Mouse (Mus musculus) CD8-positive naive resting alpha-beta T cell, adult 57 days (primary cell): ENCODE measurements around the gene Gm9. TPM values are rescaled to one million over a fixed set of nuclear protein-coding genes. Genes with fewer than 3 reads are reported as not detected.

Experiments
- total RNA-seq: library from RNA; stranded (reverse); gene quantifications from one replicate; pipeline ENCODE4 v1.2.4, GENCODE M21; 2023

The Gm9 gene
- total RNA-seq, result not detected

DNA sequence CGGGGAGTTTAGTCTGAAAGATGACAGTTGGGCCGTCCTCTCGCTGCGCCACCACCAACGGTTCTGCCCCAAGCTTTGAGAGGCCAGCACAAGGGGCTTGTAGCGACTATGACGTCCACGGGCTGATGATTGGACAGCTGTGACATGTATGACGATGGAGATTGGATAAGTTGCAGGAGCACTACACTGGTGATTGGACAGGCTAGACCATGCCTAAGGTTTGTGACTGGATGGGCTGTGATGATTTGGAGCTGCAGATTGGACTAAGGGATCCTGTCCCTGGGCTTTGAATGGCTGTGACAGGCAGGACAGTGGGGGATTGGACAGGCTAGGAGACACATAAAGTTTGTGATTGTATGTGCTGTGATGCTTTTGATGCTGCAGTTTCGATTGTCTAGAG lies at the start of gene Gm9:
TSS of gene Gm9 (minus strand) at position 101 of the 400 bp plus-strand sequence.

DNA sequence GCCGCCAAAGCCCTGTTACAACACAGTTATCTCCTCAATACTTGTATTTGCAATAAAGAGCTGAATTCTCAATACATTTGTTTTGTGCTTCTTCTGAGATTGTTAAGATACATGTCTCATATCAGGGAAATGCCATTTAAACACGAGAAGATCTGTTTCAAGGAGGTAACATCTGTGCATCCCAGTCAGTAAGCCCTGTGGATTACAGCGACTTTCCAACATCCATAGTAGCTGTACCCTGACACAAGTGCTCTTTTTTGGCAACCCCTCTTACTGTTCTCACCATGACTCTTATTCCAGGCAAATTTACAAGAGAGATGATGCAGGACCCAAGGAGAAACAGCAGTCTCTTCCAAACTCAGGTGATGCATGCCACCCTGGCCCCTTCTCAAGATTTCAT lies 38.8 kb upstream of the Gm9 start, which contains the start of gene Rhox3a:
TSS of gene Rhox3a (plus strand) at position 301 of the 400 bp plus-strand sequence.

DNA sequence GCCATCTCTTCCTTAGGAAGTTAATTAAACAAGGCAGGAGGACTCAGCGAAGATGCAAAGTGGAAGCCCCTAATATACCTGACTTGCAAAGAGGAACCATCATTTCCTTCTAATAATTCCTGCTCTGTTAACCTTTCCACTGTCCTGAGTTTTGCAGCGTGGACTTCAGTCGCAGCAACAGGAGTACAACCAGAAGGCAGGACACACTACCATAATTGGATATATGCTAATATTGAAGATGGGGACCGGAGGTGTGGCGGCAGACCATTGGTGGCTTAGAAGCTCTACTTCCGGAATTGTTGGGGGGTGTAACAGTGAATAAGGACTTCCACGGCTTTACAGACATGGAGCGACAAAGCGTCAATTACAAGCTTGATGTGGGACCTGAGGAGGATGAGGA lies 33.8 kb upstream of the Gm9 start, which contains the start of gene Rhox2a:
TSS of gene Rhox2a (plus strand) at position 301 of the 400 bp plus-strand sequence.

DNA sequence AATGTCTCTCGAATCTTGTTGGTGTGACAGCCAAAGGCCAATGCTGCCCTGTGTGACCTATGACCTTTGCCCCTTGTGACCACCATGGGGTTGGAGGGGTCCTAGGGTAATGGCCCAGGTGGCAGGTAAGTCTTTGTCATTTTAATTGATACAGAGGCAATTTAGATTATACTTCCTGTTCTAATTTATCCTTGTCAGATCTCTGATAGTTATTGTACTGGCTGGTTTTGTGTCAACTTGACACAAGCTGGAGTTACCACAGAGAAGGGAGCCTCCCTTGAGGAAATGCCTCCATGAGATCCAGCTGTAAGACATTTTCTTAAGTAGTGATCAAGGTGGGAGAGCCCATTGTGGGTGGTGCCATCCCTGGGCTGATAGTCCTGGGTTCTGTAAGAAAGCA lies 11.3 kb upstream of the Gm9 start, which contains the start of gene Rhox1:
TSS of gene Rhox1 (minus strand) at position 101 of the 400 bp plus-strand sequence.

DNA sequence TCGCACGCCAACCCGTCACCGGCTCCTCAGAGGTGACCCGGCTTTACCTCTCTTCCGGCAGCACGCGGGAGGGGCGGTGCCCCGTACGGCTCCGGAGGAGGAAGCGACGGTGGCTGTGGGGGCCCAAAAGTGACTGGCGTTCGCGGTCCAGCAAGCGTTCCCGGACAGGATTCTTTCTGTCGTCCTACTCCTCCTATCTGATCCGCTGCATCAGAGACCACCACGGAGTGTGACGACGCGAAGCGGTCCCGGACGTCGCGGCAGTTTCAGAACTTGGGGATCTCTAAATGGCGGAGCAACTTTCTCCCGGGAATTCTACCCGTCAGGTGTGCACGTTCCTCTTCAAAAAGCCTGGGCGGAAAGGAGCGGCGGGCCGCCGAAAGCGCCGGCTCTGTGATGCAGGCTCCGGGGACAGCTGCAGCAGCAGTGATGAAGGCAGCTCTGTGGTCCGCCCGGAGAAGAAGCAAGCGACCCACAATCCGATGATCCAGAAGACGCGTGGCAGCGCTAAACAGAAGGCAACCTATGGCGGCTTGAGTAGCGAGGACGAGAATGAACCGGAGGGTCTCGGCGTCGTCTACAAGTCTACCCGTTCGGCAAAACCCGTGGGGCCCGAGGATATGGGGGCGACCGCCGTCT lies 19.6 kb downstream of the Gm9 start, which contains the start of the genes Ndufa1 and Rnf113a1:
TSS of gene Ndufa1 (minus strand) at position 59 of the 639 bp plus-strand sequence.
TSS of gene Rnf113a1 (plus strand) at position 141 of the 639 bp plus-strand sequence.

DNA sequence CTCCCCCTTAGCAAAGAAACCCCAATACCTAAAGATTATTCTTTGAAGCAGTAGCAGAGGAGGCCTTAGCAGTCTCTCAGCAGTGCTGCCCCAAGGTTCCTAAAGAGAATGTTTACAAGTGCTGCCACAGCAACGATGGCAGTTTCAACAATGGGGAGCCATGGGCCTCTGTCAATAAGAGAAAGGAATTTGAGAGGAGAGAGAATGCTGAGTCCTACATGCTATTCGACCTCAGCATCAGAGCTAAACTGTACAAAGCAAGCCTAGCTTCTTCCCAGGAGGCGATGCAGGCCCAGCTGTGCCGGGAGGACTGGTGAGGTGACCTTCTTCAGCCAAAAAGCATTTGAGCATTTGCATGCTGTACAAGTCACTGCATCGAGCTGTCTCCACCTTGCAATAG lies 42.1 kb downstream of the Gm9 start, which contains the start of gene Akap14:
TSS of gene Akap14 (minus strand) at position 101 of the 400 bp plus-strand sequence.

Other genes with a start within 250 kb of the Gm9 start
- gene Sept6, start 219.2 kb downstream of the Gm9 start, total RNA-seq, result 164 TPM
- gene Sowahd, start 162.2 kb downstream of the Gm9 start, total RNA-seq, result not detected
- 1,709 TPM for gene Rpl39, start 125.6 kb downstream of the Gm9 start, total RNA-seq
- gene Upf3b, start 100.7 kb downstream of the Gm9 start, total RNA-seq, result 27.5 TPM
- gene Nkap, start 84.2 kb downstream of the Gm9 start, total RNA-seq, result 21.0 TPM
- not detected for gene Akap14, start 42.2 kb downstream of the Gm9 start, total RNA-seq
- 85.7 TPM for gene Ndufa1, start 19.9 kb downstream of the Gm9 start, total RNA-seq
- gene Rnf113a1, start 19.8 kb downstream of the Gm9 start, total RNA-seq, result 3.7 TPM
- gene Rhox1, start 11.2 kb upstream of the Gm9 start, total RNA-seq, result not detected
- gene Rhox2a, start 33.9 kb upstream of the Gm9 start, total RNA-seq, result not detected
- not detected for gene Rhox3a, start 38.9 kb upstream of the Gm9 start, total RNA-seq
- not detected for gene Rhox4a, start 54.3 kb upstream of the Gm9 start, total RNA-seq
- not detected for gene Rhox3a2, start 169.0 kb upstream of the Gm9 start, total RNA-seq
- not detected for gene Rhox4a2, start 179.8 kb upstream of the Gm9 start, total RNA-seq
- gene Rhox2b, start 201.0 kb upstream of the Gm9 start, total RNA-seq, result not detected
- gene Rhox4b, start 221.5 kb upstream of the Gm9 start, total RNA-seq, result not detected
- not detected for gene Rhox2c, start 242.6 kb upstream of the Gm9 start, total RNA-seq
- not detected for gene Rhox3c, start 247.5 kb upstream of the Gm9 start, total RNA-seq